Mouse (Mus musculus) stomach, postnatal 0 days (tissue): Measurements from ENCODE around the gene Znrd1.
"Not testable (repeated sequence)": the region's sequence is repeated elsewhere in the genome, so short reads cannot be mapped to it uniquely, and the experiment has no call there.

ENCODE experiments used
- CTCF ChIP-seq: IDR thresholded peaks from 2 replicates; pipeline ENCODE4 v1.5.1; 2016; ENCODE audit warnings: antibody characterized with exemption, low read depth, mild to moderate bottlenecking, moderate library complexity
- EP300 ChIP-seq: optimal IDR thresholded peaks from 2 replicates; pipeline ENCODE3; 2016; ENCODE audit warnings: antibody characterized with exemption

- not testable (repeated sequence) for TF ChIP-seq CTCF, EP300
These were observed 32.3 kb upstream of the Znrd1 start for GRCm38 (mm10) chr17:36990630-36991029.
